Mouse (Mus musculus): ENCODE results near the gene Atrnl1.

Gene Atrnl1

DNA sequence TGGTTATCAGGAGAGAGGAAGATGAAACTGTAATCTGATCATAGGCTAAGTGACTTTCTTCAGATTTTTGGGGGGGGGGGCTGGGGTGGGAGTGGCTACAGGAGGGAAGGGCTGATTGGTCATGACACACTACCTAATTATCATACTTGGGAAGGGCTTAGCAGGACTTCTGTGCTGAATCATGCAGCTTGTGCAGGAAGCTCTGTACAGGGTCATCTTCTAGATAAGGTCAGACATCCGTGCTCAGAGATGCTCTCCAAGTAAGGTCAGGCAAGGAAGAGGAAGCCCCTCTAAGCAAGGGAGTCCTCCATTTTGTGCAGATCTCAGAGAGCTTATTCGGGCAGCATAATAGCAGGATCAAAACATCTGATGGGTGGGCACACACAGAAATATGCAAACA lies 454.7 kb downstream of the Atrnl1 start:
- no peak for DNase-seq (ENCODE audit: low read depth, low spot score)

GRCm38 (mm10) chr19:58068114-58068513 lies 457.3 kb downstream of the Atrnl1 start:
- no peak for DNase-seq (ENCODE audit: low read depth, low spot score)

GRCm38 (mm10) chr19:58068958-58069357 lies 458.1 kb downstream of the Atrnl1 start:
- DNase-seq (ENCODE audit: low read depth, low spot score), result no peak

- DNase-seq (ENCODE audit: low read depth, low spot score), result peak; percentile 14
Measured at GRCm38 (mm10) chr19:58072404-58072803, 461.6 kb downstream of the Atrnl1 start.

DNA sequence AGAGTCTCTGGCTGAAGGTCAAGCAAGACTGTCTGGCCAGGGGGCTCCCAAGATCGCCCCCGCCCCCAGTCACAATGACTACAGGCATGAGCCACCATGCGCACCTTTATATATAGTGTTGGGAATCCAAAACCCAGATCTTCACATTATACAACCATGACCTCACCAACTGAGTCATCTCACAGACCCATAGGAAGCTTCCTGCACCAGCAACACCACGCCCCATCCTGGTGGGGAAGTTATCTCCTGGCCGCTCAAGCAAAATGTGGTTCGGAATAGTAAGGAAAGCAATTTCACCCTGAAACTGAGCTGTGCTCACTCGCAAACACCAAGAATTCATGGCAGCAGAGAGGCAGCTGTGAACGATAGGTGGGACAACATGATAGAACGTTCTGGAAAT lies 462.0 kb downstream of the Atrnl1 start:
- DNase-seq (ENCODE audit: low read depth, low spot score), result no peak

DNA sequence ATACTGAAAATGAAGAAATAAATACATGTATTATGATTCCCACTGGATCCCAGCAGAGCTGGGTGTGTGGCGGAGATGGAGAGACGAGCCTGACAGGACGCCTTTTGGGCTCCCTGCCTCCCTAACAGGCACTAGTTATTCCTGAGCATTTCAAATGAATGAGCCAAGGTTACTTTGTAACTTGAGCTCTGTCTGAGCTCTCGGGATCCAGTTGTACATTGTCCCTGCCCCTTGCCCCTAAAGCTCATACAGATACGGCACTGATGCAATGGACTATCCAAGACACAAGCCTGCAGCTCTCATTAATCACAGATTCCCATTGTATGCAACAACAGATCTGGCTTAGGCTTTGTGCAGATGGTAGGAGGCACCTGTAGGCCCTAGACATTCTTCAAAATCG lies 464.4 kb downstream of the Atrnl1 start:
- DNase-seq (ENCODE audit: low read depth, low spot score), result no peak

GRCm38 (mm10) chr19:58076961-58077371 lies 466.1 kb downstream of the Atrnl1 start:
- no peak for DNase-seq (ENCODE audit: low read depth, low spot score)

- DNase-seq (ENCODE audit: low read depth, low spot score), result no peak
Measured at GRCm38 (mm10) chr19:58077529-58078070, 466.8 kb downstream of the Atrnl1 start.

GRCm38 (mm10) chr19:58080168-58080567 lies 469.3 kb downstream of the Atrnl1 start:
- DNase-seq (ENCODE audit: low read depth, low spot score), result no peak

GRCm38 (mm10) chr19:58082751-58083150 lies 471.9 kb downstream of the Atrnl1 start:
- no peak for DNase-seq (ENCODE audit: low read depth, low spot score)

DNA sequence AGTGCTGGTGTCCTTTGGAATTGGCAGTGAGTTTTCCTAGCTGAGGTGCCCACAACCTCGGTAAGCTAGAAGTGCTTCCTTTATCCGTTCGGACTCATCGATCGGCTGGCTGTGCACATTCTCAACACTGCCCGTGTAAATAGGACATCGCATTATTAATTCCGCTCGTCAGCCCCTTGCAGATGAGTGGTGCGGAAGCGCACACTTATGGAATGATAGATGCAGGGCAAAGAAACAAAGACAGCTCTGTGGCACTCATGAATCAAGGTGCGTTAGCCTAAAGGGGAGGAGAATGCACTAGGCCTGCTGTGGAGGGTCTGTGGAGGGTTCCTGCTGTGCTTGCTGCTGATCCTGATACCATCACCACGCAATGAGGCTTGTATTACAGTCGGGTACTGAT lies 474.0 kb downstream of the Atrnl1 start:
- DNase-seq (ENCODE audit: low read depth, low spot score), result no peak

DNA sequence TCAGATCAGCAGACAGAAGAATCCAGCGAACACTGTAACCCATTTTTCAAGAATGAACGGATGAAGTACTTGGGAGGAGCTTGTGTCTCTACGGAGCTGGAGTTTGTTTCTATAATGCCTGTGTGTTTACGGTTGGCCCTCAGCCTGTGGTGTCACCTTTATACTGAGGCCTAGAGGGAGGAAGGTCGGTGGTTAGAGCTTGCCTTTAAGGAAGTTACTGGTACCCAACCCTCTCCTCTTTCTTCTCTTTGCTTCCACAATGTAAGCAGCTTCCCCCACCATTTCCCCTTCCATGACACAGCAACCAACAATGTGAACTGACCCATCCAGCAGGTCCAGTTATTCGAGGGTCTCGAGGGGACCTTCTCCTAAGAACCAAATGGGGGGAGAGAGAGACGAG lies 475.9 kb downstream of the Atrnl1 start:
- no peak for DNase-seq (ENCODE audit: low read depth, low spot score)

- no peak for DNase-seq (ENCODE audit: low read depth, low spot score)
Measured at GRCm38 (mm10) chr19:58087901-58088300, 477.1 kb downstream of the Atrnl1 start.

GRCm38 (mm10) chr19:58088433-58088832 lies 477.6 kb downstream of the Atrnl1 start:
- DNase-seq (ENCODE audit: low read depth, low spot score), result no peak

GRCm38 (mm10) chr19:58091911-58092310 lies 481.1 kb downstream of the Atrnl1 start:
- DNase-seq (ENCODE audit: low read depth, low spot score), result no peak

DNA sequence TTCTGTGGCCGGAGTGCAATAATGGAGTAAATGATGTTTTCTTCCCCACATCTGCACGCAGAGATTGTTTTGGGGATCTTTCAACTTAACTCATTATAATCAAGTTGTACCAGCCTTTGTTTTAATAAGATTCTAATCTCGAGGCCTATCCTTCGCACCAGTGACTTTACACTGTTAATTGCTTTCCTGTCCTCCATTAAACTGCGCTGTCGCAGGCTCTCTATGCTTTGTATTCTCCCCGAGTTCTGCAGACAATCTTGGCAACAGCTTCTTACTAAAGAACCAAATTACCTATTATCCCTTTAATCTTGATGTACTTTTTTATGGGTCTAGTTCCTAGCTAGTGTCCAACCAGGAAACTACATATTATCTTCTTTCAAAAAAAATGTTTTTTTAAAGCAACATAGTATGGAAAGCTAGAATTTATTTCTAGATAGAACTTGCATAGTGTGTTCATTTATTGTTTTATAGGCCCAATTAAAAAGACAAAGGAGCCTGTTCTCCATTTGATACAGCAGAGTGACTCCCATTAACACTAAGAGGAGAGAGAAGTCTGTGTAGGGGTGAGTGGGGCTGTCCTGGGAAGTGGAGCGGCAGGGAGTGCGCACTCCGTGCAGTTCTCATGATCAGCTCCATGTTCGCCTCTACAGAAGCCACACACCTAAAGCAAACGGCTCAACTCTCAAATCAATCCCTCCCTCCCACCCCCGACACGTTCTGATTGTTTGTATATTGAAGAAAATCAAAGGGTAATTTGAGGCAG lies 484.1 kb downstream of the Atrnl1 start:
- DNase-seq (ENCODE audit: low read depth, low spot score), result no peak

DNA sequence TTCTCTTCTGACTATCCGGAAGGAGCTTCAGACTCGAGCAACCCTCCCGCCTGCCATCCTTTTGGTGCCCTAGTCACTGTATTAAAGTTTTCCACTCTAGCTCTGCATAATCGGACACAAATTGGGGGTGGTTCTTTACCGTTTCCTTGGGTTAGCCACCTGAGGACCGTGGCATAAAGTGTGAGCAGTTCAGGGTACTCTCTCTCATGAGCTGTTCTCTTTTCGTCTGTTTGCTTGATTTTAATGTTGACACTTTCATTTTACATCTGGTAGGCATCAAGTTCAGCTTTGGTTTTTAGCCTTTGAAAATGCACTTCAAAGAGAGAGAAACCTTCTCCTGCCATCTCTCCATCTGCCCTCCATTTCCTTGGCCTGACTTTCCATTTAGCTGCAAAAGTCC lies 484.9 kb downstream of the Atrnl1 start:
- peak; percentile 52 for DNase-seq (ENCODE audit: low read depth, low spot score)

- peak; percentile 54 for DNase-seq (ENCODE audit: low read depth, low spot score)
Measured at GRCm38 (mm10) chr19:58097195-58097594, 486.4 kb downstream of the Atrnl1 start.

DNA sequence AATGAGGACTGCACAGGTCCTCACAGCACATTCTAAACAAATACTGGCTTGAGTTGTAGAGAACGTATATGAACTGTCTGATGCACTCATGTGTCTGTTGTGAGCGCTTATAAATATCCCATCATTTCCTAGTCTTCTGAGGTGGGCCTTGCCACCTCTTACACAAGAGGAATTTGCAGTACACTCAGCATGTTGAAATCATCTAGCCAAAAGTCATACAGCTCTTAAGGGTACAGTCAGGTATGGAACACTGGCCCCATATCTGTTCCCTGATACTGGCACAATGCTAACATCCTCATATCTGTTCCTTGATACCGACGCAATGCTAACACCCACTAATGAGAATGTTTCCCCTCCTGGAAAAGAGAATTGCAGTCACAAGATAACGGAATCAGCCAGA lies 488.7 kb downstream of the Atrnl1 start:
- no peak for DNase-seq (ENCODE audit: low read depth, low spot score)

GRCm38 (mm10) chr19:58100381-58100780 lies 489.5 kb downstream of the Atrnl1 start:
- DNase-seq (ENCODE audit: low read depth, low spot score), result no peak

DNA sequence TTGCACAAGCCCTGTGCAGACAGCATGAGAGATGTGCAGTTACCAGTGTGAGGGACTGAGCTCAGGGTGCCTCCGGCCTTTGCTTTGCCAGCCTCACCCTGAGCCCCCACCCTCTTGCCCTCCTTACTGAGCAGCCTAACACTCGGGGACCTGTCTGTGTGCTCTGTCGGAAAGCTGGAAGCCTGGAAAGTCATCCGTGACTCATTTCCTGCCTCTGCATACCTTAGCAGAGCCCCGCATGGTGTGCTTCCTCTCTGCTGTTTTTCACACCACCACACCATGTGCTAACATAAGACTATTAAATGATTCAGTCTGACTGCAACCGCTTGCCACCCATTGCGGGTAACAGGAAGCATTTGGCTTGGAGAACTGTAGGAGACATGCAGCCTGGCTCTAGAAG lies 493.7 kb downstream of the Atrnl1 start:
- peak; percentile 39 for DNase-seq (ENCODE audit: low read depth, low spot score)

DNA sequence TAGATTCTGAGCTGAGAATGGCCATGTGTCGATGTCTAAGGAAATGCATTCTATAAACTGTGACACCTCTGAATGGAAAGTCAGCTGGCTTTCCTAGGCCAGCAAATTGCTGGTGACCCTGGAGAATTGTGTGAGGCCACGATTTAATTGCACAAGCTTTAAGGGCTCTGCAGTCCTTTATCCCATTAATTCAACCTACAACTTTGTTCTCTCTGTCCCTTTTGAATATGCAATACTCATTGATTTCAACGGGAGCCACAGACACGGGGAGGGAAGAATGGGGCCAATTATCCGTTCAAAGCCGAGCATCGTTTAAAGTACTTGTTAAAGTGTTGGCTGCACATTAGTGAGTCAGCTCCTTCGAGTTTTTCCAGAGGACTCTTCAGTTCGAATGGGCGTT lies 496.8 kb downstream of the Atrnl1 start:
- no peak for DNase-seq (ENCODE audit: low read depth, low spot score)

DNA sequence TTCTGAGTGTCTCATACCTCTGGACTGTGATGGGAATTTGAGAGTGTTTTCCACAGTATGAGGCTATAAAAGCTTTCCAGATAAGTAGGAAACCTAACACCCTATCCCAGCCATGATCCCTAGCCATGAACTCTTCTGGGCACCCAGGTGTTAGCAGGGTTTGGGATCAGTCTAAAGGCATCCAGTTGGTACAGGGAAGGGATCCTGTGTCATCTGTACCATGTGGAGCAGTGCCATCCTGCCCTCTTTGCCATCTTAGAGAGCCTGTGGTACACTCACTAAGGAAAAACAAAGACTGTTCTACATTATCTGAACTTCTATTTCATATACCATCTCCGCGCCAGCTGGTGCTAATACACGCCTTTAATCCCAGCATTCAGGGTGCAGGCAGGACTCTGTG lies 499.7 kb downstream of the Atrnl1 start:
- no peak for DNase-seq (ENCODE audit: low read depth, low spot score)

DNA sequence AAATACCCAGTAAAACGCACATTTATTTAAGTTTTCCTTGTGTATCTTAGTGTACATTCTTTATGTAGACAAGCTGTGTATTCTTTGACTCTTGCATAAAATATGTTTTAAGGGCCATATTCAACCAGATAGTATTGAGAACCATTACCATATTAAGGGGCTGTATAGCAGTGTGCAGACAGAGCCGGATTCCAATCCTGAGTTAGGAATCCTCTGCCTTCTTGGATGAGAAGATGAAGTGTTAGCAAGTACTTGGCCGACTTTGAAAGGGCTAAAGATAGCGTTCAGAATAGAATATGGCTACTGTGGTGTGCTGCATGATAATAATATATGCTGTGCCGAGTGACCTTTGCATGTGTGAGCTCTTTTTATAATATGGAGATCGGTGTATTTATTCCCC lies 500.5 kb downstream of the Atrnl1 start:
- no peak for DNase-seq (ENCODE audit: low read depth, low spot score)

All from CD4-positive helper T cell, adult 2 months (primary cell).